Mouse (Mus musculus): ENCODE data around the gene Slc38a10. TPM values are rescaled to one million over a fixed set of nuclear protein-coding genes. Genes with fewer than 3 reads are reported as not detected.

Gene Slc38a10
- total RNA-seq, 2 experiments from 2014 or later, result 39.0 to 48.2 TPM

DNA sequence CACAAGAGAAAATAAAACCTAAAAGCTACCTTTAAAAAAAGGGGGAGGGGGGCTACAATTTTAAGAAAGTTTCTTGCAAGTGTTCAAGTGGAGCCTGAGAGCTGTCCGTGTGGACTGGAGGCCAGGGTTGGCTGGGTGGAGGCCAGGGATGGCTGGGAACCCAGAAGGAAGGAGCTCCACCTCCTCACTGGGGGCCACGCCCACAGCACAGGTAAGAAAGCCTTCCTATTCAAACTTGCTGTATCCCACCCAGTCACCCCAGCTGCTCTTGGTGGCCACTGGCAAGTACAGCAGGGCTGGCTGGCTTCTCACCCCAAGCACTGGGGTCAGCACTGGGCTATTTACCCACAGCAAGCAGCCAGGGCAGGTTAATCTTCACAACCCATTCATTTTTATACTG is 44.1 kb downstream of the Slc38a10 start:
- DNase-seq (ENCODE audit: low spot score), result no peak

DNA sequence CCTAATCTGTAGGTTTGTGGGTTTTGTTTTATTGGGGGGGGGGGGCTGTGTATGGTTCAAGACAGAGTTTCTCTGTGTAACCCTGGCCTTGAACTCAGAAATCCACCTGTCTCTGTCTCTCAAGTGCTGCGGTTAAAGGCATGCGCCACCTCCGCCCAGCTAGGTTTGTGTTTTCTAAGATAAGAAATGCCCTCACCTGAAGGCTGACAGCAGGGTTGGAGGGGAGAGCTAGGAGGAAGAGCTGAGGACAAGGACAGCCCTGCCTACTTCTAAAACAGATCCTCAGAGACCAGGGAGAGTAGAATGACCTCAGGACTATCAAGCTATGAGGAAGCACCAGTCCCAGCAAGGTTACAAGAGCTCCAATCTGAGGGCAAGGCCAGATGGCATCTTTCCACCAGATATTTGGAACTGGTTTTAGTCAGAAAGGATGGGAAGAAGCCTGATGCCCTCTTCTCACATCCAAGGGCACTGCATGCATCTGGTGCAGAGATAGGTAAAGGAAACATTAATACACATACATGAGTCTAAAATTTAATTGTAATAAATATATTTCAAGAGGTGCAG is 47.6 kb downstream of the Slc38a10 start:
- DNase-seq (ENCODE audit: low spot score), result no peak

DNA sequence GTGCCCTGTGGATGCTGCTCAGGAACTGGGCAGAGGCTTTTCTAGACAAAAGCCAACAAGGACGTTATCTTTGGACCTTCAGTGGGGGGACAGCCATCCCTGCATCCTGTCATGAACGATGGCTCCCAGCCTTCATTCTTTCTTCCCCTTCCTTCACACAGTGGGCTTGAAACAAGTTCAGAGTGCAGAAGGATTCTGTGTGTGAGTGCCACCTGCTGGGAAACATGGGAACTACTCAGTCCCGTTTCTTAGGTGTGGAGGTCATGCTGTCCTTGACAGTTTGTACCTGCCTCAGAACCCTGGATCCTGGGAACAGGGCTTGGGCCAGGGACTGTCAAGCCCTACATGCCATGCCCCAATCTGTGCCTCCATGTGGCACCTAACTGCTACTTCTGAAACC is 50.1 kb downstream of the Slc38a10 start:
- peak; percentile 59 for DNase-seq (ENCODE audit: low spot score)

DNA sequence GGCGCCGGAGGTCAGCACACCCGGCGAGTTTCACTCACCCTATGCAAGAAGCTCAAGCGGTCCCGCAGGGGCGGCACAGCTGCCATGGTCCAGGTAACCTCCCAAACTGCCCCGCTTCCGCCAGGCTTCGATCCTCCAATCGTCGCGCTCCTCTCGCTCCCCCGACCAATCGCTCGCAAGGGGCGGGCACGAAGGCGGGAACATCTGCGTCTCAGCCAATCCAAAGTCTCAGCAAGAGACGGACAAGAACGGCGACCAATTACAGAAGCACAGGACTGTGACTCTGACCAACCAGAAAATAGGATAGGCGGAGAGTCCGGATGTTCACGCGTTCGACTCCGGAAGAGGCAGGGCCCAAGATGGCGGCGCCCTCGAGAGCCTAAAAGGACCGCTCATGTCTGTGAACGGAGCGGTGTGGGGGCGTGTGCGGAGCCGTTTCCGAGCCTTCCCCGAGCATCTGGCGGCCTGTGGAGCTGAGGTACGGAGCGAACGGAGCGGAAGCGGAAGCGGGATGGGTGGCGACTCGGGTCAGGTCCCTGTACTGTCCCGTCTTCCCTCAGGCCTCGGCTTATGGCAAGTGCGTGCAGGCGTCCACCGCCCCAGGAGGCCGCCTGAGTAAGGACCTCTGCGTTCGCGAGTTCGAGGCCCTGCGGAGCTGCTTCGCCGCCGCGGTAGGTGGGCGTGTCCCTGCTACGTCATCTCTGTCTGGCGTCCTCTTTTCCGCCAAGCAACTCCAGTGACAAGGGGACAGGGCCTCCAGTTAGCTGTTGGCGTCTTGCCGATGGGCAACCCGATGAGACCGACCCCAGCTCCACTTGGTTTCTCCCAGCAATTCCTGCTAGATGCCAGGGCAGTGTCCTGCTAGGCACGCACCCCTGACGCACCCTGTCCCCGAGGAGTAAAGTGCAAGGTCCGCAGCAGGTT is 52.3 kb downstream of the Slc38a10 start, which contains the start of the genes Tepsin and Ndufaf8:
Gene Tepsin (minus strand): TSS at position 144 of the 924 bp plus-strand sequence.
Gene Ndufaf8 (plus strand): TSS at position 341 of the 924 bp plus-strand sequence.
- DNase-seq (ENCODE audit: low spot score), result peak; percentile 100

DNA sequence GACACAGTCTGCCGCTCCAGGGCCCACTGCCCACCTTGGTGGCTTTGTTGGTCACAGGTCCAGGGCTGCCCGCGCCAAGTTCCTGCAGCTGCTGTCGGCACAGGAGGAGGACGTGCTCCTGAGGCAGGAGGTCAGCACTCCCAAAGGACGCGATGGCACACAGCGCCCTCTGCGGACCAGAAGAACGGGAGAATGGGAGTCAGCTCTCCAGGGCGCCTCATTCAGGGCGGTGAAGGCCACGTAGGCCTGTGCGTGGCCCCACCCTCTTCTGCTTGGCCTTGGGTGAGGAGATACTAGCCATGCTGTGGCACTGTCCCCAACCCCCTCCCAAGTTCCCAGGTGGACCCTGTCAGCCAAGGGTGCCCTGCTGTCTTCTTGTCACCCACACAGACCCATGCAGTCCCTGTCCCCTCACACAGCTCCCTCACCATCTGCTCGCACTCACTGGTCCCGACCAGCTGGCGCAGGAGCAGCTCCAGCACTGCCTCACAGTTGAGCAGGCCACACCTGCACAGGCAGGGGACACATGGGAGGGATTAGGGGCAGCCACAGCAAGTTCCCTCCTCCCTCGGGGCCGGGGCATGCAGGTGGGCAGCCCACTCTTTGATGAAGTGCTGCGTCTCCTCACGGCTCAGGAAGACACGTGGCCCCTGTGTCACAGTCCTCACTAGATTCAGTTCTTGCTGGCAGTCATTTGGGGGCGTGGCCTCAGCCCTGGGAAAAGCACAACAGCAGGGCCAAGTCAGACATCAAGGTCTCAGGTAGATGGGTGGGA is 58.1 kb downstream of the Slc38a10 start:
- no peak for DNase-seq (ENCODE audit: low spot score)

DNA sequence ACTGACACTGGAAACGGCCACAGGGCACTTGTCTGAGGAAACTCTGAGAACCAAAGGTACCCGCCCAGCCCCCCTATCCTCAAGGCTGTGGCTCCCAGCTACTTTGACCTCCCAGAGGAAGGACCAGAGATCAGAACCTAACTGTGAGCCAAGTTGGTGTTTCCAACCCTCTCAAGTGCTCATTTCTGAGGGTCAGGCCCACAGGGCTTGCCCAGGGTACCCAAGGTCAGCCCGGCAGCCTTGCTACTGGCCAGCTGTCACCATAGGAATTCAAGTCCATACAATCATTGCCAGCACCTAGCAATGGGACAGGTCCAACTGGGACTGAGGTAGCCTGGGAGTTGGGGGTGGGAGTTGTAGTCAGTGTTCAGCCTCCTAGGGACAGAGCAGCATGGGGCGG is 60.5 kb downstream of the Slc38a10 start:
- DNase-seq (ENCODE audit: low spot score), result no peak

DNA sequence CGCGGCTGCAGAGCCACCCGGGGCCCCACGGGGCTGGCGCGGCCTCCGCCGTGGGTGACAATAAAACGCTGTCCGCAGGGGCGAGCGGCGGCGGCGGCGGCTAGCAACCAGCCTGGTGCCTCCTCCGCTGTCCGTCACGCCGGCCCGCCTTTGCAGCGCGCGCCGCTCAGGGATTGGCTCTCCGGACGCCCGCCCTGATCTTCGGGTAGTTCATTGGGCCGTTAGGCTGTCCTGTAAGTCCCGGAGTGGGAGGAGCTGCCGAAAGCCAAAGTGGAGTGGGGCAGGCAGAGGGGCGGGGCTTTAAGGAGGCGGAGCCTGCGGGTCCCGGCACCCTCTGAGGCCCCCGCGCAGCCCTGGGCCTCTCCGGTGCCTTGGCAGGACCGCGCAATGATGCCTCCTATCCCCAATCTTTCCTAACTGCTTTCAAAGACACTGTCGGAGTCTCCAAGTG is 64.4 kb downstream of the Slc38a10 start, which contains the start of gene Cep131:
Gene Cep131 (minus strand): TSS at position 126 of the 451 bp plus-strand sequence.
- peak; percentile 99 for DNase-seq (ENCODE audit: low spot score)

DNA sequence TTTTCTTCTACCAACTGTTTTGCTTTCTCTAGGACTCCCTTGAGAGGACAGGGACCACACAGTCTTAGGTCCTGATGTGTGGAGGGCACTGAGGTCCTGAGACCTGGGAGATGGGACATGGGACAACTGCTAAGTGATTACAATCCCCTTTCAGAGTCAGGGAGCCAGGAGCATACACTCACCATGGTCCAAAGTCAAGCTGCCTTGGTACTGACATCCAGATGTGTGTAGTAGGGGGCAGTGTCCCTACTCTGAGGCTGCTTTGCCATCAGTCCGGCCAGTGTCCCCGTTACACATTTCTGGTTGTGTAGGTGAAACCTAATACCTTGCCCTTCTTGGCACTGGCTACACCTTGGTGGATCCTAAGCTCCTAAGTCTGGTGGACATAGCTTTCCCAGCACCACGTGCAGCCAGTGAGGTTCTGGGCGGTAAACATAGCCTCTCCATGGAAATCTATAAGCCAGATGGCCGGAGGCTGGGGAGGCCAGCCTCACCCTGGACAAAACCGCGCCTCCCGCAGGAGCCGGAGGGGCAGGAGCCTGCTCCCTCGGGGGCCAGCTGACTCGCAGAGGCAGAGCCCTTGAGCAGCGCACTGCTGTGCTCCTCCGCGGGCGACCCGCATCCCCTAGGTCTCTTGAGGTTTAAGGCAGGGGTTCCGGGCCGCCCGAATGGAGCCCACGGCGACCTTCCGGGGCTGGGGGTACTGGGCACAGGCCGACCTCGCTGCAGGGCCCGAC is 65.1 kb downstream of the Slc38a10 start:
- DNase-seq (ENCODE audit: low spot score), result peak; percentile 56

DNA sequence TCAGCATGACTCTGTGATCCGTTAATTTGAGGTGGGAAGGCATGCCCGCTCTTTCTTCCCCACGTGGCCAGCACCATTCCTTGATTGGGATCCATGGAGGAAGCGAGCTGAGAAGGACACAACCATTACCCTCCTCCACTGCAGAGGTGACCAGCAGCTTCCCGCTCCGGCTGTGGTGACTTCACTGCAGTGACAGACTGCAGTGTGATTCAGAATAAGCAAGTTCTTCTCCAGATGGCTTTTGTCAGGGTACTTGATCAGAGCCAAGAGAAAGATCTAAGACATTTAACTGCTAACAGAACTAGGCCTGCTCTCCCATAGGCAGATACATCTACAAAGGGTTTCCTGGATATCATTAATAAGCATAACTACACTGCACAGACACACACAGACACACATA is 70.9 kb downstream of the Slc38a10 start:
- no peak for DNase-seq (ENCODE audit: low spot score)

DNA sequence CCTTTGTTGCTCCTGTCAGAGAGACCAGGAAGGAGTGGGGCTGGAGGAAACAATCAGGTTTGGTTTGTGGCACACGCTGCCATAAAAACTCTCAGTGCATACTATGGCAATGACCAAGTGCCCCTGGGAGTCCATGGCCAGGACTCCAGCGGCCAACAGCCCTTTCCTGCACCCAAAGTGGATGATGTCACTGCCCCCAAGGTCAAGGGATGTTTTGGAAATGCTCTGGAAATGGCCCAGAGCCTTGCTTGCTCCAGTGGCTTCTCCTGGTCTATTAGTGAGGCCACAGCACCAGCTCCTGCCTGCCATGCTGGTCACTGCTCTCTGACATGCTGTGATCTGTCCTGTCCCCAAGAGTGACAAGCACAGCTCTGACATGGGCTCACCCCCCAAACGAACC is 75.0 kb downstream of the Slc38a10 start:
- no peak for DNase-seq (ENCODE audit: low spot score)

DNA sequence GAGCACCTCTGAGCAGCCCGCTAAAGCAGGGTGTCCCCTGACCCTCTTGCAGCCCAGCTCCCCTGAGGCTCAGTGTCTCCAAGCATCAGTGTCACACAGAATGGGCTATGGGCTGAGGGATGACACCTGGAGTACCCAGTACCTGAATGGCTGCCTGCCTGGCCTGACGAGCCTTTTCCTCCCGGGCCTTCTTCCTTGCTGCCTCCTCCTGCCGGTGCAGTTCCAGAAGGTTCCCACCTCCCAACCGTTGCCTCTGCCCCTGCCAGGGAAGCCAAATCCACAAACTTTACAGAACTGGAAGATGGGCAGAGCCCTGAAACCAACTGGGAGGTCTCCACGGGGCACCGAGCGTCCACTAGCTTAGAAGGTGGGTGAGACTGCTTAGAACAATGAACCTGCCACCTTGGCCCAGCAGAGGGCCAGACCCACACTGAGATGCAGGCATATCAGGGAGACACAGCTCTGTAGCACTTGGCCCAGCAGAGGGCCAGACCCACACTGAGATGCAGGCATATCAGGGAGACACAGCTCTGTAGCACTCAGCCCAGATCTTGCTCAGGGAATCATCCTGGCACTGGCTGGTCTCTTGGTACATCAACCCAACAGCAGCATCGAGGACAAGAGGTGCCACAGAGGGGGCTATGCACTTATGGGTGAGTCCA is 78.0 kb downstream of the Slc38a10 start:
- no peak for DNase-seq (ENCODE audit: low spot score)

DNA sequence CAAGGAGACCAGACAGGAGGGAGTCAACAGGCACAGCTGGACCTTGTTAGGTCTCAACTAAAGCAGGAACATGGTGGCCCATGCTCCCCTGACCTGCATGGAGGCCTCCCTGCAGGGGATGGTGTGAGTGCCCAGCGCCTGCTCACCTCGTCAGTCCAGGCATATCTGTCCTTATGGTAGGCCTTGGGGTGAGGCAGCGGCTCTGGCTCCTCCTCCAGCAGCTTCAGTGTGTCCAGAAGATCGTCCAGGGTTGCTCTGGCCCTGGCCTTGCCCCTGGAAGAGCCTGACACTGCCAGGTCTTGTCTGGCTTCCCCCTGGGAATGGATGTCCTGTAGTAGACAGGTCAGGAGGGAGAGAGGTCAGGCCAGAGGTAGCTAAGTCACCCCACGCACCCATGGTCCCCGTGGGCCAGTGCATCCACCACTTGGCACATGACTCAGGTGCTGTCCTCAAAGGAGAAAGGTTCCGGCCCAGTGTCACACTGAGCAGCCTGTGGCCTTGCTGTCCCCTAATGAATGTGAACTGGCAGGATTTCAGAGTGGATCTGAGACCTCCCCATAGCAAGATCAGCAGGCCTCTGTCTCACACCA is 79.3 kb downstream of the Slc38a10 start:
- DNase-seq (ENCODE audit: low spot score), result no peak

DNA sequence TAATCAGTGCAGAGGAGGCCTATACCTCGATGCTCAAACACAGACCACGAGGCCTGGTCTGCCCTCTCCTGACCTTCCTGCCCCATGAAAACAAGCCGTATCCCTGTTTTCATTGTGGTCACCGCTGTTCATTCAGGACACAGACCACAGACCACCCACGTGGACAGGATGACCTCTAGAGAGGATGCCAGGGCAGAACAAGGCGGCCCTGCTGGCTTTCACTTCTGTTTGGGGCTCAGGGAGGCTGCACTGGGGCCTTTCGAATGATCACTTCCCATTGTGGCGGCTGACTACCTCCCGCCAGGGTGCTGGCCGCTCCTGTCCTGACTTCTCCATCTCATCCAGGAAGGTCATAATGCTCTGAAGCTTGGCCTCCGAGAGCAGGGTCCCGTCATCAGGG is 80.1 kb downstream of the Slc38a10 start:
- no peak for DNase-seq (ENCODE audit: low spot score)

DNA sequence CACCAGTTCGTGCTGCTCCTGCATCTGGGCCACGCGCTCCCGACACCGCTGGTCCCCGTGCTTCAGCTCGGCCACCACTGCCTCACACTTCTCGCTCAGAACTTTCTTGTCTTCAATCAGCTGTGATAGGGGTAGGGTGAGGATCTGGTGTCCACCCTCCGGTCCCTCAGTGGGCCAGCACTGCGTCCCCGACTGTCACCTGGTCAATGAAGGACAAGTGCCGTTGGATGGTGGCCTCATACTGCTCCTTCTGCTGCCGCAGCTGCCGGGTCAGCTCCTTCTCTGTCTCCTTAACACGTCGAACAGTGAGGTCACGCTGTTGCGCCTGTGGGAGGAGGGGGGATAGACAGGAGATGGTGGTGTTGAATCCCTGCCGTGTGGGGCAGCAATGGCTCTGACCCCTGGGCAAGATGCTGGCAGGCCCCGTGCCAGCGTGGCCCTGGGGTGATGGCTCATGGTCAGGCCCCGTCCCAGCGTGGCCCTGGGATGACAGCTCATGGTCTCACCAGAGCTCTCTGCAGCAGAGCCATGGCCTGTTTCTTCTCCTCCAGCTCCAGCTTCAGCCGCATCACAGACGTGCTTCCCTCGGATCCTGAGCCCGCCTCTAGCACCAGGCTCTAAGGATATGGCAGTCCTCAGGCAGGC is 80.7 kb downstream of the Slc38a10 start:
- DNase-seq (ENCODE audit: low spot score), result no peak

DNA sequence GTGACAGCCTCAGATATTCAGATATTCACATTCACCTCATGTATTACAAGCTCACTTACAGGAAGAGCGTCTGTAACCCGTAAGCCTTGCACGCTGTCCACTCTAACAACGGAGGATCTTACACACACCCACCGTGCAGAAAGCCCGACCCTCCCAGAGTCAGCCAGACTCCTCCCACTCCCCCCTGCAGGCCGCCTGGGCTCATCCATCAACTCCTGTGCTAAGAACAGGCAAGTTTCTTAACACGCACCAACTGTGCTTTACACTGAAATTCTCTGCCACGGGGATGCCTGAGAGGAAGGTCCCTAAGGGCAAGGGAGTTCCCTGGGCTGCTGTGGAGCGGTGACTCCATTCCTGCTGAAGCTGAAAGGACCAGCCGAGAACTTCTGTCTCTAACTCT is 81.9 kb downstream of the Slc38a10 start:
- DNase-seq (ENCODE audit: low spot score), result no peak

DNA sequence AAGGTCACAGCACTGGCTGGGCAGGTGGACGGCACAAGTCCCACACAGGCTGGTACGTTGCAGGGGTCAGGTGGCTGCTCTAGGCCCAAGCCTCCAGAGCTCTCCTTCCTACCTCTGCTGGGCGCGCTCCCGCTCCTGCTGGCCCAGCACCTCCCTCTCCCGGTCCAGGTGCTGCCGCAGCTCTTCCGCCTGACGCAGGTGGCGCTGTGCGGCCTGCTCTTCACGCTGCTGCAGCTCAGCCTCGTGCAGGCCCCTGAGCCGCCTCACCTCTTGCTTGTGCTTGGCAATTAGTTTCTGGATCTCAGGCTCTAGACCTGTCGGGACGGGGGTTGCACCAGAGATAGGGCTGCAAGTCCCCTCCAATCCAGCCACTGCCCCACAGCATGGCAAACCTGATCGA is 83.3 kb downstream of the Slc38a10 start:
- DNase-seq (ENCODE audit: low spot score), result no peak

DNA sequence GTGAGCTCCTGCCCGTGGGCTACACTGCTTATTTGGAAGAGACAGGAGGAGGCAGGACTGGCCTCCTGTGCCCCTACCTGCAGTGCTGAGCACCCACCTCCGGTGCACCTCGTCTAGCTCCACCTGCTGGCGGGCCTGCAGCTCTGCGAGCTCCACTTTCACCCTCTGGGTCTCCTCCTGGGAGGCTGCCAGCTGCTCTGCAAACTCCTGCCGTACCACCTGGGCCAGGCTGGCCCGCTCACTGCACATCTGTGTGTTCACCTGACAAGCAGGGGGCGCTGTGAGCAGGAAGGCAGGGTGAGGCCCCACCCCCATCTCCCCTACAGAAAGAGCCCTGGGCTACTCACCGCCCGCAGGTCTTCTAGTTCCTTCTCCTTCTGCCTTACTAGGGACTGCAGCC is 85.9 kb downstream of the Slc38a10 start:
- DNase-seq (ENCODE audit: low spot score), result peak; percentile 52

DNA sequence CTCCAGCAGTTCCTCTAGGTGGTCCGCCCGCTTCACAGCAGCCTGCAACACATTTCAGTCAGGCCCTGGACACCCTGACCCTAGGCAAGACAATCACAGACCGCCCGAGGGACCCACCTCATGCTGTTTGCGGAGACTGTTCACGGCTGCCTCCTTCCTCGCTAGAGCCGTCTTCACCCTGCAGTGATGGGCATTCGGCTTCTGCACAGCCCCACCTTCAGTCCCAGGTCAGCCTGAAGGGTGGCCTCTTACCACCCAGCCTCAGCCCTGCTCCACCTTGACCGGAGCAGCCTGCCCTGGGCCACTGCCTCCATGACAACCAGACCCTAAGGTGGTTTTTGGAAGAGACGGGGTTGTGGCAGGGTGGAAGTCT is 86.5 kb downstream of the Slc38a10 start:
- no peak for DNase-seq (ENCODE audit: low spot score)

DNA sequence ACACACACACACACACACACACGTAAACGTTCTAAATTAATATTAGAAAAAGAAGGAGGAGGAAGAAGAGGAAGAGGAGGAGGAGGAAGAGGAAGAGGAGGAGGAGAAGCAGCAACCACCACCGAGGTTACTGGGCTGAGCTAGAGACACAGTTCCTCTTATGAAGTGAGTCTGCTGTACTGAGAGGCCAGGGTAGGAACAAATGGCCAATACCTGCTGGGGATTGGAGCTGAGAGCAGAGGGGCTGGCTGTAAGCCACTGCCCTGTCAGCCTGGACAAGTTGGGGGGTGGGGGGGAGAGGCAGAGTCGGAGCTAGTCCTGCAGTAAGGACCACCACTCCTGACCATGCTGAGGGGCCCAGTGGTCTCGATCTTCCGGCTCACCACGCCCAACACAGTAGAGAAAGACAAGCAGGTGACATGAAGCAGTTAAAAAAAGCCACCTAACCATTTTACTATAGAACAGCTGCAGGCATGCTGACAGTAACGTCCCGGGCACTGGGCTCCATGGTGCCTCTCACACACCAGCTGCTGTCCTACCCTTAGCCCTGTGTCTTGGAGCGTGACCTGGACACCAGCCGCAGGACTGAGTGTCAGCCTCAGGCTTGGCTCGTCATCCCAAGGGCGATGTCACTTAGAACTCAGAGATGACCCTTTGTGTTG is 87.0 kb downstream of the Slc38a10 start:
- no peak for DNase-seq (ENCODE audit: low spot score)

All from gastrocnemius, adult 18-20 months (tissue).